Mouse (Mus musculus): ENCODE measurements around the gene Adora1. TPM values are rescaled to one million over a fixed set of nuclear protein-coding genes. Genes with fewer than 3 reads are reported as not detected.

The Adora1 gene
- 36.5 and 95.7 TPM in 2 replicates for polyA plus RNA-seq (2012; rRNA removed; ENCODE audit: low replicate concordance)

DNA sequence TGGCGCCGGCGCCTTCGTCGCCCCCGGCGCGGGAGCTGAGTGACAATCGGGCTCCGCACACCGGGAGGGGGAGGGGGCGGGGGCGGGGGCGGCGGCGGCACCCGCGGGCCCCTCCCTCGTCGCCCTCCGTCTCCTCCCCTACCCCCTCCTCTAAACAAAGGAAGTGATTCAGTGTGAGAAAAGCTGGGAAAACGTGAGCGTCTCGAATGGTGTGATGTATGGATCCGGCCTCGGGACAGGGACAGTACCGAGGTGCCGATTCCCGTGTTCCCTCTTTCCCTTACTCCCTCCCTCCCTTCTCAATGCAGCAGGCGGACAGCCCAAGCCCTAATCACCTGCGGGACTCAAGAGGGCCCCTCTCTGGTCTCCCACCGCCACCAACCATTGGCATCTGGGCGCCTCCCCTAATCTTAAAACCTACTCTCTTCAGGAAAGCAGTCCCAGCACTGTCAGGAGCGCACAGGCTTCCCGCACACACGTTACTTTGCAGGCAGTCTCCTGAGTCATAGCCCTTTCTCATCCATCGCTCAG is at the start of gene Adora1:
Gene Adora1 (minus strand): TSS at position 41 of the 531 bp plus-strand sequence.

GRCm38 (mm10) chr1:134193126-134193525 is 42.1 kb downstream of the Adora1 start, which contains the start of gene Mybph:
Mybph (plus strand) TSS chr1:134193448.

DNA sequence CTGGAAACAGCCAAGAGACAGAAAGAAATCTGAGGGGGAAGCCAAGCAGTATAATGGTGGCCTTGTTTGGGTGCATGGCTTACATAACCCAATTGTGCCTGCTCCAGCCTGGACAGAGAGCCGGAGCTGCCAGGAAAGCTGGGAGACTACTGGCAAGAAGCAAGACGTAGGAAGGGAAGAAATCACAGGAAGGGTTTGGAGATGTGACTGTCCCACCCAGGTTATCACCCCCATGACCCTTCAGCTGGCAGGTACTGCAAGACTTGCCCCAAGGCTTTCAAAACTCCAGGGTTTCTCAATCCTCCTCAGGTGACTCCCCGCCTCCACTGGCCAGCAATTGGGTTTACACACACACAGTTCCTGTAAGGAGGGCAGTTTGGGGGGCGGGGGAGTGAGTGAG is 53.2 kb downstream of the Adora1 start, which contains the start of gene Chil1:
Gene Chil1 (plus strand): TSS at position 152 of the 400 bp plus-strand sequence.

Other genes starting within 250 kb of the Adora1 start
- 8.9 and 14.8 TPM in 2 replicates for gene Fmod, start 198.2 kb downstream of the Adora1 start, polyA plus RNA-seq (2012; rRNA removed; ENCODE audit: low replicate concordance)
- gene Btg2, start 156.3 kb downstream of the Adora1 start, polyA plus RNA-seq (2012; rRNA removed; ENCODE audit: low replicate concordance): 46.0 and 55.4 TPM in 2 replicates
- gene Chit1, start 124.2 kb downstream of the Adora1 start, polyA plus RNA-seq (2012; rRNA removed; ENCODE audit: low replicate concordance): not detected in 2 replicates
- 0.89 and 3.3 TPM in 2 replicates for gene Chil1, start 53.3 kb downstream of the Adora1 start, polyA plus RNA-seq (2012; rRNA removed; ENCODE audit: low replicate concordance)
- gene Mybph, start 42.0 kb downstream of the Adora1 start, polyA plus RNA-seq (2012; rRNA removed; ENCODE audit: low replicate concordance): 0.12 and 0.37 TPM in 2 replicates
- not detected in 2 replicates for gene Myog, start 54.6 kb upstream of the Adora1 start, polyA plus RNA-seq (2012; rRNA removed; ENCODE audit: low replicate concordance)
- 5.2 and 14.4 TPM in 2 replicates for gene Ppfia4, start 97.5 kb upstream of the Adora1 start, polyA plus RNA-seq (2012; rRNA removed; ENCODE audit: low replicate concordance)
- 52.0 and 84.6 TPM in 2 replicates for gene Tmem183a, start 126.5 kb upstream of the Adora1 start, polyA plus RNA-seq (2012; rRNA removed; ENCODE audit: low replicate concordance)
- not detected in 2 replicates for gene 4933406M09Rik, start 150.5 kb upstream of the Adora1 start, polyA plus RNA-seq (2012; rRNA removed; ENCODE audit: low replicate concordance)
- 58.7 and 118 TPM in 2 replicates for gene Cyb5r1, start 170.1 kb upstream of the Adora1 start, polyA plus RNA-seq (2012; rRNA removed; ENCODE audit: low replicate concordance)
- 122 and 148 TPM in 2 replicates for gene Adipor1, start 179.9 kb upstream of the Adora1 start, polyA plus RNA-seq (2012; rRNA removed; ENCODE audit: low replicate concordance)
- 6.7 and 11.5 TPM in 2 replicates for gene Klhl12, start 220.1 kb upstream of the Adora1 start, polyA plus RNA-seq (2012; rRNA removed; ENCODE audit: low replicate concordance)